ENCODE assay signal across 10 mouse cellular contexts in genomic region chr2:109920471-109920870, GRCm38 (mm10). TPM values are rescaled to one million over a fixed set of nuclear protein-coding genes. Genes with fewer than 3 reads are reported as not detected.
DNase-seq lines count a peak whose midpoint lies in the region; ATAC-seq and TF ChIP-seq lines count a peak whose summit lies in the region.
"Had no signal": no experiment of that assay in that cellular context is flagged by ENCODE, and none has a peak within 500 bp of the region (broad histone marks: within the 10 kb centered on the region; RNA-seq: fewer than 3 reads in every experiment).

No protein-coding gene starts in this region.

- H3K36me3 ChIP-seq in heart, embryonic 13.5 days: 0 out of 2 replicates have a peak, but pooled peaks cover under 1% of the 10 kb centered on the region
- H3K36me3 ChIP-seq in embryonic facial prominence, embryonic 12.5 days: 0 out of 2 replicates have a peak, but pooled peaks cover under 1% of the 10 kb centered on the region
- peaks cover under 1% of the 10 kb centered on the region for H3K36me3 ChIP-seq in limb, embryonic 10.5 days
- no peaks in the 10 kb centered on the region for H3K36me3 ChIP-seq in midbrain, postnatal 0 days (ENCODE audit: insufficient read depth, low read length)

- H3K27me3 ChIP-seq in heart, embryonic 13.5 days (replicated peaks): no peaks in the 10 kb centered on the region
- no peaks in the 10 kb centered on the region for H3K27me3 ChIP-seq in embryonic facial prominence, embryonic 12.5 days
- no peaks in the 10 kb centered on the region for H3K27me3 ChIP-seq in limb, embryonic 10.5 days (ENCODE audit: low read depth, poor library complexity, severe bottlenecking)
- no peaks in the 10 kb centered on the region for H3K27me3 ChIP-seq in midbrain, postnatal 0 days (ENCODE audit: insufficient read depth, low read length)
- H3K27me3 ChIP-seq: CH12.LX had no signal

- H3K4me1 ChIP-seq in heart, embryonic 13.5 days: peaks cover 51% of the 10 kb centered on the region
- peaks cover 28% of the 10 kb centered on the region for H3K4me1 ChIP-seq in embryonic facial prominence, embryonic 12.5 days
- H3K4me1 ChIP-seq in limb, embryonic 10.5 days: peaks cover 44% of the 10 kb centered on the region
- H3K4me1 ChIP-seq in midbrain, postnatal 0 days (ENCODE audit: insufficient read depth, low read length): peaks cover 13% of the 10 kb centered on the region; the same call in 1 of the 2 replicates

- no peak for TF ChIP-seq CTCF in midbrain, postnatal 0 days (IDR thresholded peaks at IDR 0.05)

- WGBS in heart, embryonic 13.5 days: 80% methylated on average over 7 of the region's 7 CpGs
- WGBS in embryonic facial prominence, embryonic 12.5 days: 75% methylated on average over 7 of the region's 7 CpGs
- 95% methylated on average over 7 of the region's 7 CpGs for WGBS in limb, embryonic 10.5 days
- WGBS in midbrain, postnatal 0 days: 79% methylated on average over 7 of the region's 7 CpGs

- ATAC-seq in heart, embryonic 13.5 days (ENCODE audit: extremely low read depth, insufficient number of reproducible peaks, low FRiP score, low TSS enrichment): no peak
- no peak for ATAC-seq in embryonic facial prominence, embryonic 12.5 days (ENCODE audit: insufficient number of reproducible peaks, insufficient read depth, low FRiP score, low TSS enrichment)
- ATAC-seq in midbrain, postnatal 0 days (ENCODE audit: low FRiP score): no peak

- H3K4me3 ChIP-seq in heart, embryonic 13.5 days: peak overlapping the region; percentile 95
- H3K4me3 ChIP-seq in embryonic facial prominence, embryonic 12.5 days: peak overlapping the region; percentile 18; the same call in 1 of the 2 replicates
- 0 out of 2 replicates have a peak overlapping the region, but pooled peaks have one; percentile 88 for H3K4me3 ChIP-seq in limb, embryonic 10.5 days
- H3K4me3 ChIP-seq in midbrain, postnatal 0 days (ENCODE audit: low read depth, low read length): no peak overlapping the region

- no peak for DNase-seq in heart, postnatal 10 days
- no peak for DNase-seq in limb, embryonic 10.5 days (ENCODE audit: low spot score)
- DNase-seq in midbrain, postnatal 0 days (ENCODE audit: low spot score): no peak
- no peak for DNase-seq in layer of hippocampus, postnatal 36 days
- no peak for DNase-seq in ovary, postnatal 10 days (ENCODE audit: low spot score)
- no peak for DNase-seq in cerebellum, adult 9-10 months
- DNase-seq: adrenal gland, postnatal 14 days had no signal

- H3K27ac ChIP-seq in heart, embryonic 13.5 days (replicated peaks): no peak overlapping the region; the same call in 1 of the 2 replicates
- H3K27ac ChIP-seq in embryonic facial prominence, embryonic 12.5 days: no peak overlapping the region
- no peak overlapping the region for H3K27ac ChIP-seq in limb, embryonic 10.5 days
- H3K27ac ChIP-seq in midbrain, postnatal 0 days (ENCODE audit: low read depth, low read length): no peak overlapping the region

- H3K9ac ChIP-seq in heart, embryonic 13.5 days: peak overlapping the region; percentile 63
- 0 out of 2 replicates have a peak overlapping the region, but pooled peaks have one; percentile 8 for H3K9ac ChIP-seq in embryonic facial prominence, embryonic 12.5 days
- no peak overlapping the region for H3K9ac ChIP-seq in midbrain, postnatal 0 days (replicated peaks; ENCODE audit: low read length, poor library complexity, severe bottlenecking)

- peak overlapping the region; percentile 81 for H3K4me2 ChIP-seq in heart, embryonic 13.5 days
- H3K4me2 ChIP-seq in embryonic facial prominence, embryonic 12.5 days (replicated peaks): peak overlapping the region; percentile 88
- H3K4me2 ChIP-seq in midbrain, postnatal 0 days (ENCODE audit: low read depth, low read length, poor library complexity, severe bottlenecking): peak overlapping the region; percentile 92

- H3K9me3 ChIP-seq in heart, embryonic 13.5 days: no peaks in the 10 kb centered on the region
- H3K9me3 ChIP-seq in embryonic facial prominence, embryonic 12.5 days: no peaks in the 10 kb centered on the region
- no peaks in the 10 kb centered on the region for H3K9me3 ChIP-seq in limb, embryonic 10.5 days (replicated peaks)
- no peaks in the 10 kb centered on the region for H3K9me3 ChIP-seq in midbrain, postnatal 0 days (ENCODE audit: low read length)

- intact Hi-C loops in heart, postnatal 10 days (cut with DNase I): loop anchor here (5.0 kb wide), 1 partner anchor 52 kb away; no protein-coding TSS in a partner anchor

RNA-seq across cellular contexts. Expression of gene Lgr4, which starts 3.0 kb away (rescaled TPM):
- polyA plus RNA-seq in heart, embryonic 13.5 days (2015; fragmentation: Nextera tagmentation; extraction: Ambion mirVana): 9.9 and 10.8 TPM in 2 replicates
- total RNA-seq in heart, postnatal 10 days (2021): 10 to 100 TPM; 34.3 to 36.6 TPM
- polyA plus RNA-seq in embryonic facial prominence, embryonic 12.5 days (2016; fragmentation: Nextera tagmentation; extraction: Ambion mirVana): 18.6 and 22.3 TPM in 2 replicates
- polyA plus RNA-seq in limb, embryonic 10.5 days (2016; fragmentation: Nextera tagmentation; extraction: Ambion mirVana): 9.0 and 10.6 TPM in 2 replicates
- 33.4 and 36.4 TPM in 2 replicates for total RNA-seq in midbrain, postnatal 0 days (2014; rRNA removed)
- polyA plus RNA-seq in midbrain, postnatal 0 days (2015; fragmentation: Nextera tagmentation; extraction: Ambion mirVana): 9.9 and 10.1 TPM in 2 replicates
- 10 to 100 TPM; 32.7 to 34.3 TPM for total RNA-seq in layer of hippocampus, postnatal 36 days (2021)

RNA-seq across cellular contexts. Expression of gene Lin7c, which starts 29.8 kb away (rescaled TPM):
- polyA plus RNA-seq in heart, embryonic 13.5 days (2015; fragmentation: Nextera tagmentation; extraction: Ambion mirVana): 35.5 and 35.7 TPM in 2 replicates
- total RNA-seq in heart, postnatal 10 days (2021): 10 to 100 TPM; 55.1 to 56.9 TPM
- 68.0 and 70.2 TPM in 2 replicates for polyA plus RNA-seq in embryonic facial prominence, embryonic 12.5 days (2016; fragmentation: Nextera tagmentation; extraction: Ambion mirVana)
- 64.3 and 68.9 TPM in 2 replicates for polyA plus RNA-seq in limb, embryonic 10.5 days (2016; fragmentation: Nextera tagmentation; extraction: Ambion mirVana)
- total RNA-seq in midbrain, postnatal 0 days (2014; rRNA removed): 232 and 296 TPM in 2 replicates
- 206 and 209 TPM in 2 replicates for polyA plus RNA-seq in midbrain, postnatal 0 days (2015; fragmentation: Nextera tagmentation; extraction: Ambion mirVana)
- total RNA-seq in layer of hippocampus, postnatal 36 days (2021): 100 to 1,000 TPM; 117 to 125 TPM
